Mouse (Mus musculus): ENCODE measurements around the gene Bcan.

GRCm38 (mm10) chr3:87998747-87999146, 1.3 kb downstream of the Bcan start:
- TF ChIP-seq CTCF (IDR thresholded peaks at IDR 0.05; ENCODE audit: low read depth) (no peak), EP300 (optimal IDR thresholded peaks at IDR 0.05) (no peak)
